Mouse (Mus musculus) layer of hippocampus, adult 6 months (tissue): ENCODE measurements around the gene Pira2. TPM values are rescaled to one million over a fixed set of nuclear protein-coding genes. Genes with fewer than 3 reads are reported as not detected.

Experiments
- long read RNA-seq, 2 experiments: library from polyadenylated mRNA; unstranded; transcript quantifications; one replicate each; pipeline ENCODE4 v2.0.0; 2019 to 2020
- polyA plus RNA-seq: library from polyadenylated mRNA; unstranded; fragments of <200 nt; fragmentation: Nextera tagmentation; gene quantifications from 2 replicates; pipeline ENCODE4 v1.2.3, GENCODE M21; 2021

Gene Pira2
- not detected in 2 replicates for polyA plus RNA-seq
- long read RNA-seq, experiment 1 = 0 reads
- long read RNA-seq, experiment 2 = 0 reads

GRCm38 (mm10) chr7:3844951-3845350 is at the start of gene Pira2:
TSS of gene Pira2 (minus strand) at chr7:3845051.

DNA sequence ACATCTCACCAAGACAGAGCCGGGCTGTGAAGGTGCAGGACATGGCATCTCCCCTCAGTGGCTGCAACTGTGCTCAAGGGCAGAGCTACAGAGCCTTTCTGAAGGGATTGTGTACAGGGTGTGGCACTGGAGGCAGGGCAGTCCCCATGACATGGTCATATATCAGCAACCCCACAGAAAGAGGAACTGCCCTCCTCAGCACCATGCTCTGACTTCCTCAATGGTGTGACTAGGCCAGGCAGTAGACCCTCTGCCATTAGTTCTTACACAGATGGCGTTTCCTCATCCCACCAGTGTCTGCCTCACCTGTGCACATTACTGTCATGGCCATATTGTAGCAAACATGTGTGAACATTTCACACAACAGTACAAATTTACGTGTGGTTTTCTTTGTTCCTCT is 19.3 kb downstream of the Pira2 start, which contains the start of gene Gm15448:
Gene Gm15448 (minus strand): TSS at position 89 of the 400 bp plus-strand sequence.

Other genes starting within 250 kb of the Pira2 start
- gene Oscar, start 228.9 kb downstream of the Pira2 start, polyA plus RNA-seq = 0.24 and 0.25 TPM in 2 replicates
- 1,754 and 1,945 TPM in 2 replicates for gene Ndufa3, start 227.7 kb downstream of the Pira2 start, polyA plus RNA-seq
- 39.0 and 39.3 TPM in 2 replicates for gene Tfpt, start 215.1 kb downstream of the Pira2 start, polyA plus RNA-seq
- gene Prpf31, start 215.1 kb downstream of the Pira2 start, polyA plus RNA-seq = 53.8 and 55.5 TPM in 2 replicates
- gene Cnot3, start 199.8 kb downstream of the Pira2 start, polyA plus RNA-seq = 18.2 and 22.9 TPM in 2 replicates
- gene Leng1, start 179.2 kb downstream of the Pira2 start, polyA plus RNA-seq = 5.0 and 5.5 TPM in 2 replicates
- gene Tmc4, start 167.5 kb downstream of the Pira2 start, polyA plus RNA-seq = 0.29 and 0.54 TPM in 2 replicates
- 141 and 142 TPM in 2 replicates for gene Tsen34, start 152.2 kb downstream of the Pira2 start, polyA plus RNA-seq
- gene Mboat7, start 151.5 kb downstream of the Pira2 start, polyA plus RNA-seq = 82.6 and 97.6 TPM in 2 replicates
- gene Rps9, start 141.1 kb downstream of the Pira2 start, polyA plus RNA-seq = 1,376 and 1,434 TPM in 2 replicates
- 0.11 and 0.23 TPM in 2 replicates for gene Pirb, start 124.7 kb downstream of the Pira2 start, polyA plus RNA-seq
- gene Gm15448, start 19.4 kb downstream of the Pira2 start, polyA plus RNA-seq = not detected in 2 replicates
- gene Gm14548, start 53.1 kb upstream of the Pira2 start, polyA plus RNA-seq = not detected in 2 replicates
- gene Lilra6, start 70.5 kb upstream of the Pira2 start, polyA plus RNA-seq = 0.08 TPM in 1 of 2 replicates, not detected in the other
- gene Lair1, start 218.2 kb upstream of the Pira2 start, polyA plus RNA-seq = 8.3 and 8.8 TPM in 2 replicates